Mouse (Mus musculus) heart, adult 2 months (tissue): ENCODE results near the gene Thbd. TPM values are rescaled to one million over a fixed set of nuclear protein-coding genes. Genes with fewer than 3 reads are reported as not detected.

Source experiments
- DNase-seq, 2 experiments: peaks; one replicate each; pipeline ENCODE4 v3.0.0; 2021
- H3K27ac ChIP-seq: fragments of 200-600 bp; 2 replicates; pipeline ENCODE4 v1.8.1; 2022
- H3K27me3 ChIP-seq: fragments of 200-500 bp; 2 replicates; pipeline ENCODE4 v1.6.1; 2012; ENCODE audit warnings: mild to moderate bottlenecking, low read length, inconsistent platforms, mixed read lengths; ENCODE audit not compliant: control insufficient read depth, insufficient read depth
- H3K36me3 ChIP-seq: fragments of 200-500 bp; 2 replicates; pipeline ENCODE4 v1.6.1; 2012; ENCODE audit warnings: low read length, inconsistent platforms; ENCODE audit not compliant: control insufficient read depth, insufficient read depth
- H3K4me1 ChIP-seq: fragments of 200-500 bp; 2 replicates; pipeline ENCODE4 v1.6.1; 2011; ENCODE audit warnings: low read length; ENCODE audit not compliant: control insufficient read depth, insufficient read depth
- H3K4me3 ChIP-seq: fragments of 200-600 bp; 2 replicates; pipeline ENCODE4 v1.8.1; 2022
- H3K79me2 ChIP-seq: fragments of 200-500 bp; replicated peaks from 2 replicates; pipeline ENCODE4 v1.6.1; 2012; ENCODE audit warnings: mild to moderate bottlenecking, inconsistent platforms, low read length, moderate library complexity, mixed read lengths; ENCODE audit not compliant: control insufficient read depth, insufficient read depth
- H3K9ac ChIP-seq: fragments of 200-500 bp; 2 replicates; pipeline ENCODE4 v1.6.1; 2012; ENCODE audit warnings: low read depth, mild to moderate bottlenecking, control low read depth, inconsistent platforms, low read length, mixed read lengths
- CTCF ChIP-seq: fragments of 200-600 bp; IDR thresholded peaks from 2 replicates; pipeline ENCODE4 v1.8.1; 2022; ENCODE audit warnings: antibody characterized with exemption, mild to moderate bottlenecking, moderate library complexity
- EP300 ChIP-seq: fragments of 200-500 bp; IDR thresholded peaks from 2 replicates; pipeline ENCODE4 v1.6.1; 2011; ENCODE audit warnings: low read depth, low read length, control low read depth; ENCODE audit not compliant: insufficient read depth
- POLR2A ChIP-seq: fragments of 200-500 bp; IDR thresholded peaks from 2 replicates; pipeline ENCODE4 v1.6.1; 2011; ENCODE audit warnings: mild to moderate bottlenecking, low read depth, low read length, control low read depth; ENCODE audit not compliant: insufficient read depth
- WGBS: fragments of 180-500 bp; shearing (Covaris S2); methylation state at CpG from one replicate; pipeline ENCODE4 v1.1.7; 2018; 5-methylcytosine and 5-hydroxymethylcytosine counted together
- intact Hi-C: fragments of 180-260 bp; cut with DNase I; formaldehyde crosslinking; loops from one replicate; pipeline ENCODE4 v1.15.1; 2025
- polyA plus RNA-seq: library from polyadenylated mRNA; depleted of rRNA; stranded (reverse); fragments of >200 nt; gene quantifications from 2 replicates; pipeline ENCODE4 v1.2.3, GENCODE M21; 2012; rRNA removed
- total RNA-seq, 2 experiments: library from RNA; stranded (reverse); gene quantifications; 2 replicates each; pipeline ENCODE4 v1.2.3; 2021

The Thbd gene
- total and polyA plus RNA-seq, 3 experiments = 38.9 to 47.8 (median 41.7) TPM

GRCm38 (mm10) chr2:148364536-148364935, 43.5 kb downstream of the Thbd start:
- intact Hi-C loops = no loop called here
- H3K4me1 ChIP-seq = peaks cover 11% of the 10 kb centered on the region
- no peaks in the 10 kb centered on the region for H3K27me3 ChIP-seq
- peaks cover 11% of the 10 kb centered on the region; the same call in 1 of the 2 replicates for H3K36me3 ChIP-seq
- no peak overlapping the region for H3K9ac ChIP-seq
- no peak for TF ChIP-seq EP300
- TF ChIP-seq CTCF = no peak
- no peak for TF ChIP-seq POLR2A
- H3K27ac ChIP-seq = peak overlapping the region; percentile 53
- 71% methylated on average over 3 of the region's 3 CpGs for WGBS
- DNase-seq = peak in 1 of 2 experiments; percentile 23
- H3K79me2 ChIP-seq = no peaks in the 10 kb centered on the region
- H3K4me3 ChIP-seq = no peak overlapping the region

- H3K9ac ChIP-seq = no peak overlapping the region
- H3K4me1 ChIP-seq = peaks cover 11% of the 10 kb centered on the region
- 78% methylated on average over 1 of the region's 1 CpGs for WGBS
- H3K27me3 ChIP-seq = no peaks in the 10 kb centered on the region
- no peaks in the 10 kb centered on the region for H3K79me2 ChIP-seq
- H3K27ac ChIP-seq = no peak overlapping the region
- no peak overlapping the region for H3K4me3 ChIP-seq
- H3K36me3 ChIP-seq = peaks cover 4% of the 10 kb centered on the region
- TF ChIP-seq EP300 = no peak
- TF ChIP-seq CTCF = no peak
- intact Hi-C loops = no loop called here
- no peak for DNase-seq
Measured at GRCm38 (mm10) chr2:148357145-148357544, 50.8 kb downstream of the Thbd start.

Other genes starting within 250 kb of the Thbd start
- 1 to 10 TPM; 1.1 to 2.0 TPM for gene Sstr4, start 12.8 kb downstream of the Thbd start, total RNA-seq
- 1.4 and 2.4 TPM in 2 replicates for gene Sstr4, start 12.8 kb downstream of the Thbd start, polyA plus RNA-seq
- gene Cd93, start 35.4 kb upstream of the Thbd start, total RNA-seq = 10 to 100 TPM; 47.8 to 51.8 TPM
- gene Cd93, start 35.4 kb upstream of the Thbd start, polyA plus RNA-seq = 28.1 and 52.2 TPM in 2 replicates